Mouse (Mus musculus): ENCODE data around the gene Scml4. TPM values are rescaled to one million over a fixed set of nuclear protein-coding genes. Genes with fewer than 3 reads are reported as not detected.

Scml4 gene
- polyA plus RNA-seq, 1 experiment from 2014 or later: 0.03 TPM

GRCm38 (mm10) chr10:42897632-42898031 lies 37.5 kb downstream of the Scml4 start:
- in situ Hi-C loops (cut with MboI; ENCODE audit: low pct_unique_long_range_greater_than_20kb): no loop called here
- POLR2A ChIA-PET: no interaction called here
- DNase-seq (ENCODE audit: low read depth, low spot score) (no peak), ATAC-seq (no peak)
- no peak for TF ChIP-seq CTCF (IDR thresholded peaks at IDR 0.05)
- peaks cover 3% of the 10 kb centered on the region for H3K27me3 ChIP-seq
- CTCF ChIA-PET: no interaction called here

GRCm38 (mm10) chr10:42901361-42901760 lies 41.2 kb downstream of the Scml4 start:
- in situ Hi-C loops (cut with MboI; ENCODE audit: low pct_unique_long_range_greater_than_20kb): no loop called here
- CTCF ChIA-PET: interaction anchor here (1.4 kb wide), 1 partner anchor 12 kb away, joined by 3 read pairs; no protein-coding TSS in a partner anchor
- ATAC-seq: no peak
- H3K27me3 ChIP-seq: peaks cover 16% of the 10 kb centered on the region
- no peak for DNase-seq (ENCODE audit: low read depth, low spot score)
- no peak for TF ChIP-seq CTCF (IDR thresholded peaks at IDR 0.05)
- POLR2A ChIA-PET: no interaction called here

GRCm38 (mm10) chr10:42903054-42903453 lies 42.9 kb downstream of the Scml4 start:
- H3K27me3 ChIP-seq: peaks cover 12% of the 10 kb centered on the region
- TF ChIP-seq CTCF (IDR thresholded peaks at IDR 0.05): no peak
- ATAC-seq (no peak), DNase-seq (ENCODE audit: low read depth, low spot score) (no peak)
- in situ Hi-C loops (cut with MboI; ENCODE audit: low pct_unique_long_range_greater_than_20kb): no loop called here
- CTCF ChIA-PET: interaction anchor here (1.2 to 1.4 kb wide), 3 partner anchors 9 to 55 kb away, joined by 3 to 4 read pairs (median 4); no protein-coding TSS in a partner anchor
- POLR2A ChIA-PET: no interaction called here

GRCm38 (mm10) chr10:42908562-42908961 lies 48.4 kb downstream of the Scml4 start:
- in situ Hi-C loops (cut with MboI; ENCODE audit: low pct_unique_long_range_greater_than_20kb): no loop called here
- no peak for ATAC-seq
- DNase-seq (ENCODE audit: low read depth, low spot score): no peak
- peaks cover 12% of the 10 kb centered on the region for H3K27me3 ChIP-seq
- CTCF ChIA-PET: no interaction called here
- TF ChIP-seq CTCF (IDR thresholded peaks at IDR 0.05): no peak
- POLR2A ChIA-PET: no interaction called here

GRCm38 (mm10) chr10:42910567-42910966 lies 50.4 kb downstream of the Scml4 start:
- ChIA-PET POLR2A (no interaction called here), CTCF (no interaction called here)
- no peak for DNase-seq (ENCODE audit: low read depth, low spot score)
- ATAC-seq: no peak
- TF ChIP-seq CTCF (IDR thresholded peaks at IDR 0.05): no peak
- peaks cover 6% of the 10 kb centered on the region for H3K27me3 ChIP-seq
- in situ Hi-C loops (cut with MboI; ENCODE audit: low pct_unique_long_range_greater_than_20kb): no loop called here

- peaks cover 6% of the 10 kb centered on the region for H3K27me3 ChIP-seq
- no peak for TF ChIP-seq CTCF (IDR thresholded peaks at IDR 0.05)
- in situ Hi-C loops (cut with MboI; ENCODE audit: low pct_unique_long_range_greater_than_20kb): no loop called here
- CTCF ChIA-PET: no interaction called here
- ATAC-seq (no peak), DNase-seq (ENCODE audit: low read depth, low spot score) (no peak)
- POLR2A ChIA-PET: interaction anchor here (0.6 kb wide), 2 partner anchors 34 to 63 kb away, joined by 3 to 4 read pairs; no protein-coding TSS in a partner anchor
These were observed 51.9 kb downstream of the Scml4 start for GRCm38 (mm10) chr10:42912056-42912455.

GRCm38 (mm10) chr10:42913196-42913595 lies 53.0 kb downstream of the Scml4 start:
- in situ Hi-C loops (cut with MboI; ENCODE audit: low pct_unique_long_range_greater_than_20kb): no loop called here
- peaks cover 6% of the 10 kb centered on the region for H3K27me3 ChIP-seq
- DNase-seq (ENCODE audit: low read depth, low spot score) (no peak), ATAC-seq (no peak)
- CTCF ChIA-PET: interaction anchor here (1.1 kb wide), 1 partner anchor 12 kb away, joined by 3 read pairs; no protein-coding TSS in a partner anchor
- TF ChIP-seq CTCF (IDR thresholded peaks at IDR 0.05): peak; percentile 30
- POLR2A ChIA-PET: interaction anchor here (0.7 kb wide), 1 partner anchor 203 kb away, joined by 3 read pairs; no protein-coding TSS in a partner anchor

GRCm38 (mm10) chr10:42914146-42914545 lies 54.0 kb downstream of the Scml4 start:
- CTCF ChIA-PET: no interaction called here
- in situ Hi-C loops (cut with MboI; ENCODE audit: low pct_unique_long_range_greater_than_20kb): no loop called here
- POLR2A ChIA-PET: interaction anchor here (0.6 to 0.7 kb wide), 2 partner anchors 138 to 202 kb away, joined by 3 read pairs; no protein-coding TSS in a partner anchor
- no peak for TF ChIP-seq CTCF (IDR thresholded peaks at IDR 0.05)
- DNase-seq (ENCODE audit: low read depth, low spot score): no peak
- no peak for ATAC-seq
- H3K27me3 ChIP-seq: peaks cover 6% of the 10 kb centered on the region

- H3K27me3 ChIP-seq: peaks cover 12% of the 10 kb centered on the region
- in situ Hi-C loops (cut with MboI; ENCODE audit: low pct_unique_long_range_greater_than_20kb): no loop called here
- TF ChIP-seq CTCF (IDR thresholded peaks at IDR 0.05): no peak
- ChIA-PET CTCF (no interaction called here), POLR2A (no interaction called here)
- ATAC-seq: no peak
- DNase-seq (ENCODE audit: low read depth, low spot score): no peak
These were observed 57.2 kb downstream of the Scml4 start for GRCm38 (mm10) chr10:42917355-42917754.

GRCm38 (mm10) chr10:42919786-42920185 lies 59.6 kb downstream of the Scml4 start:
- no peak for TF ChIP-seq CTCF (IDR thresholded peaks at IDR 0.05)
- CTCF ChIA-PET: no interaction called here
- H3K27me3 ChIP-seq: peaks cover 12% of the 10 kb centered on the region
- in situ Hi-C loops (cut with MboI; ENCODE audit: low pct_unique_long_range_greater_than_20kb): no loop called here
- DNase-seq (ENCODE audit: low read depth, low spot score) (no peak), ATAC-seq (no peak)
- POLR2A ChIA-PET: no interaction called here

- ATAC-seq (no peak), DNase-seq (ENCODE audit: low read depth, low spot score) (no peak)
- CTCF ChIA-PET: no interaction called here
- POLR2A ChIA-PET: no interaction called here
- H3K27me3 ChIP-seq: peaks cover 4% of the 10 kb centered on the region
- TF ChIP-seq CTCF (IDR thresholded peaks at IDR 0.05): no peak
- in situ Hi-C loops (cut with MboI; ENCODE audit: low pct_unique_long_range_greater_than_20kb): no loop called here
These were observed 65.1 kb downstream of the Scml4 start for GRCm38 (mm10) chr10:42925103-42925866.
